Mouse (Mus musculus) kidney, embryonic 14.5 days (tissue): ENCODE results near the gene Erf. TPM values are rescaled to one million over a fixed set of nuclear protein-coding genes. Genes with fewer than 3 reads are reported as not detected.
A peak's percentile ranks its signal among the peaks of the same experiment; 100 is the strongest.

Experiments
- ATAC-seq: fragments of 200-750 bp; cut with Nextera tagmentation; 2 replicates; pipeline ENCODE4 v1.8.0; 2017; ENCODE audit warnings: moderate number of reproducible peaks, mild to moderate bottlenecking, moderate TSS enrichment, moderate library complexity; ENCODE audit not compliant: low FRiP score, low TSS enrichment
- H3K27ac ChIP-seq: fragments of 300-500 bp; sonication (generic); 2 replicates; pipeline ENCODE4 v1.5.1; 2014; ENCODE audit warnings: low read depth, mild to moderate bottlenecking, low read length, moderate library complexity, mixed read lengths
- H3K27me3 ChIP-seq: fragments of 300-500 bp; sonication (generic); 2 replicates; pipeline ENCODE4 v1.6.1; 2014; ENCODE audit warnings: mild to moderate bottlenecking, low read length; ENCODE audit not compliant: control insufficient read depth, insufficient read depth
- H3K36me3 ChIP-seq: fragments of 300-500 bp; sonication (generic); 2 replicates; pipeline ENCODE4 v1.6.1; 2014; ENCODE audit warnings: low read length, mixed read lengths; ENCODE audit not compliant: control insufficient read depth, insufficient read depth
- H3K4me1 ChIP-seq: fragments of 300-500 bp; sonication (generic); 2 replicates; pipeline ENCODE4 v1.6.1; 2014; ENCODE audit warnings: low read length, mixed read lengths; ENCODE audit not compliant: control insufficient read depth, insufficient read depth
- H3K4me2 ChIP-seq: fragments of 300-500 bp; sonication (generic); replicated peaks from 2 replicates; pipeline ENCODE4 v1.6.1; 2014; ENCODE audit warnings: low read depth, mild to moderate bottlenecking, low read length
- H3K4me3 ChIP-seq: fragments of 300-500 bp; sonication (generic); 2 replicates; pipeline ENCODE4 v1.5.1; 2014; ENCODE audit warnings: mild to moderate bottlenecking, low read length
- H3K9ac ChIP-seq: fragments of 300-500 bp; sonication (generic); 2 replicates; pipeline ENCODE4 v1.6.1; 2014; ENCODE audit warnings: low read depth, mild to moderate bottlenecking, low read length, moderate library complexity
- H3K9me3 ChIP-seq: fragments of 300-500 bp; sonication (generic); 2 replicates; pipeline ENCODE4 v1.6.1; 2016; ENCODE audit warnings: low read length; ENCODE audit not compliant: control insufficient read depth
- whole genome bisulfite sequencing: fragments of 180-500 bp; shearing (Covaris S2); extraction: QIAGEN DNeasy Blood & Tissue Kit; methylation state at CpG from one replicate; pipeline ENCODE4 v1.1.7; 2014; 5-methylcytosine and 5-hydroxymethylcytosine counted together
- polyA plus RNA-seq: library from polyadenylated mRNA; unstranded; fragments of >200 nt; fragmentation: Nextera tagmentation; extraction: Ambion mirVana; gene quantifications from 2 replicates; pipeline ENCODE4 v1.2.1, GENCODE M21; 2014

Erf gene
- polyA plus RNA-seq, 1 experiment from 2014 or later = 28.8 TPM

DNA sequence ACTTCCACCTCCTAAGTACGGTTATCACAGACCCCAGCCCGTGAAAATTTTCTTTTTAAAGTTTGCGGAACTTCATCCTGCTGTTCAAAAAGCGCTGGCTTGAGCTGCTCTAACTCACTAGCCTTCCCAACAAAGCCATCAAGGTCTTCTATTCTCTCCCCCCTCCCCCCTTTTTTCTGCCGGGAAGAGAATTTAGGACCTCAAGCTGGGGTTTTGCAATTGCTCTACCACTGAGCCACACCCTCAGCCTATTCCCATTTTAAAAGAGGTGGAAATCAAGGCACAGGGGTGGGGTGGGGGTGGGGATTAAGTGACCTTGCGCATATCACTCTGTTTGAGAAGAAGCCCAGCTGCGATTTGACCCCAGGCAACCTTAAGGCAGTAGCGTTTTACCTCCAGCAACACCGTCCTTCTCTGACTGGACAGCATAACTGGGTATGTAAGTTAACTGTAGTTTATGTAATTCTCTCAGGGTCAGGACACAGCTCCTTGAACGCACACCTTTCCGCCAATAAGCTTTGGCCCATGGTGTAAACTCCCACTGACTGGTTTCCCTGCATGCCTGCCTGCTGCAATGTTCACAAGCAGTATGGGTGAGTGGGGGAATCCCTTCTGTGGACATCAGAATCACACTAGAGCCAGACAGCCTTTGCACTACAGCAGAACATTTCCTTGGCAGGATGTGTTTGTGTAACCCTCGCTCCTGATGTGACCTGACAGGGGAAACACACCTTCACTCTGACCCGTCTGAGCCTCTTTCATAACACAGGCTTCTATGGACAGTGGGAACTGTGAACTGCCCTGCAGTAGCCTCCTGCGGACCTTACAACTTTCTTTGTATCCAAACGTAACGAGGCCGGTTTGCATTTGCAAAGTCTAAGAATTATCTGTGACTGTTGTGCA is 13.7 kb upstream of the Erf start:
- peaks cover 9% of the 10 kb centered on the region; the same call in 1 of the 2 replicates for H3K4me1 ChIP-seq
- no peak overlapping the region for H3K4me3 ChIP-seq
- 30% methylated on average over 17 of the region's 17 CpGs for WGBS
- H3K36me3 ChIP-seq = no peaks in the 10 kb centered on the region
- no peak overlapping the region for H3K27ac ChIP-seq
- H3K27me3 ChIP-seq = no peaks in the 10 kb centered on the region
- H3K9me3 ChIP-seq = no peaks in the 10 kb centered on the region
- no peak overlapping the region for H3K9ac ChIP-seq
- H3K4me2 ChIP-seq = no peak overlapping the region
- no peak for ATAC-seq

DNA sequence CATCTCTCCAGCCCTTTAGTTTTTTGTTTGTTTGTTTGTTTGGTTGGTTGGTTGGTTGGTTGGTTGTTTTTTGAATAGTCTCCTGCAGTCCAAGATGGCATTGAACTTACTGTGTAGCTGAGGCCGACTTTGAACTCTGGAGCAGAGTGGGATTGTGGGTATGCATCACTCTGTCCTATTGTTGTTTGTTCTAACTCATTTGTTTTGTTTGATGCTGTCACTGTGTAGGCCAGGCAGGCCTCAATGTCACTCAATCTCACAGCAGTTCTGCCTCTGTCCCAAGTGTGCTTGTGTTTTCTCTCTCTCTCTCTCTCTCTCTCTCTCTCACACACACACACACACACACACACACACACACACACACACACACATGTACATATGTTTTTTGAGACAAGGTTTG is 11.3 kb upstream of the Erf start:
- Histone ChIP-seq H3K4me3 (no peak overlapping the region), H3K27me3 (no peaks in the 10 kb centered on the region), H3K27ac (no peak overlapping the region), H3K4me1 (0 out of 2 replicates have a peak, but pooled peaks cover 3% of the 10 kb centered on the region), H3K36me3 (no peaks in the 10 kb centered on the region), H3K9me3 (no peaks in the 10 kb centered on the region), H3K9ac (no peak overlapping the region), H3K4me2 (no peak overlapping the region)
- no peak for ATAC-seq
- WGBS = 76% methylated on average over 1 of the region's 1 CpGs

DNA sequence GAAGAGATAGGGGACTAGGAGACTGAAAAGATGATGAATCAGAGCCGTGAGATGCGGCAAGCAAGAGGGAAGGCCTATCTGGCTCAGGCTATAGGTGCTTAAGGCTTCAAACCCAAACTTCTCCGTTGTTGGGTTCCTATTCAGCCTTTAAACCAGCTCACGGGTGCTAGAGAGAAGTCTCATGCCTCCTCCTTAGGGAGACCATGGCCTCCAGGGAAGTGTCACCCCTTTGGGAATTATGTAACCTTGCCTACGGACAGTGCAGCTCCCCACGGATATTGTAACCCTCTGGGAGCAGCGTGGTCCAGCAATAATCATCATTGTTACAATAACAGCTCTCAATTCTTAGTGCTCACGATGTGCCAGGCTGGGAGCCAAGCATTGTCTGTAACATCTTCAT is 1.3 kb upstream of the Erf start:
- H3K27ac ChIP-seq = peak overlapping the region; percentile 99

DNA sequence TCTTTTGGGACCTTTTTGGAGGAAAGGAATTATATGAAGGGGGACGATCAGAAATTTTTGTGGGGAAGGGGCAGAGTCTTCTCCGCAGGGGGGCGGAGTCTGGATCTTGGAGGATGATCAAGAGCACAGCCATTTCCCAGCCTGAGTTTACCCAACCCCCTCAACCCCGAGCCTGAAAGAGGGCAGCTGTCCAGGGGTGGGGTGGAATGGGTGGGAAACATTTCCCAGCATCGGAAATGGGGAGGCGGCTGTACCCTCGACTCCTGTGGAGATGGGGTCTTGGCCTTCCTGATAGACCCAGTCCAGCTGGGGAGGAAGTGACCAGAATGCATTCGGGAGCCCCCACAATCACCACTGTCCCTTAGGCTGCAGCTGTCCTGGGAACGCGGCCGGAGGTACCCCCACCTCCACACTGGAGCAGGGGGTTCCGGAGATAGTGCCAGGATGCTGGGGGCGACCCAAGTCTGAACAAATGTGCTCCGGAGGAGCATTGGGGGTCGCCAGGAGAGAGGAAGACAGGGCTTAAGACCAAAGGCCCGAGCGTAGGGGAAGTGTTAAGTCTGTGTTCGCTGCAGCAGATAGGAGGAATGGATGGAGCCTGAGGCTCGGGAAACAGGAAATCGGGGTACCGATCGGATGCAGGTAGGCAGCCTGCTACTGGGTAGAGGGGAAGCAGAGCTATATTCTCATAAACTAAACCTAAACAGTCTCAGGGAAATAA is 670 bp upstream of the Erf start:
- Histone ChIP-seq H3K27me3 (no peaks in the 10 kb centered on the region), H3K9ac (peak overlapping the region; percentile 90), H3K4me1 (peaks cover 32% of the 10 kb centered on the region), H3K4me3 (peak overlapping the region; percentile 73), H3K27ac (peak overlapping the region; percentile 99), H3K4me2 (peak overlapping the region; percentile 94), H3K9me3 (no peaks in the 10 kb centered on the region), H3K36me3 (peaks cover 2% of the 10 kb centered on the region; the same call in 1 of the 2 replicates)
- peak; percentile 10 for ATAC-seq
- WGBS = 1% methylated on average over 22 of the region's 22 CpGs

More for the DNA sequence above, 1.3 kb upstream of the Erf start:
- H3K4me1 ChIP-seq = peaks cover 26% of the 10 kb centered on the region
- ATAC-seq = no peak
- H3K4me3 ChIP-seq = peak overlapping the region; percentile 73
- peak overlapping the region; percentile 90 for H3K9ac ChIP-seq
- no peaks in the 10 kb centered on the region for H3K27me3 ChIP-seq
- peak overlapping the region; percentile 94 for H3K4me2 ChIP-seq
- H3K36me3 ChIP-seq = no peaks in the 10 kb centered on the region; the same call in 1 of the 2 replicates
- WGBS = 17% methylated on average over 8 of the region's 8 CpGs
- no peaks in the 10 kb centered on the region for H3K9me3 ChIP-seq

DNA sequence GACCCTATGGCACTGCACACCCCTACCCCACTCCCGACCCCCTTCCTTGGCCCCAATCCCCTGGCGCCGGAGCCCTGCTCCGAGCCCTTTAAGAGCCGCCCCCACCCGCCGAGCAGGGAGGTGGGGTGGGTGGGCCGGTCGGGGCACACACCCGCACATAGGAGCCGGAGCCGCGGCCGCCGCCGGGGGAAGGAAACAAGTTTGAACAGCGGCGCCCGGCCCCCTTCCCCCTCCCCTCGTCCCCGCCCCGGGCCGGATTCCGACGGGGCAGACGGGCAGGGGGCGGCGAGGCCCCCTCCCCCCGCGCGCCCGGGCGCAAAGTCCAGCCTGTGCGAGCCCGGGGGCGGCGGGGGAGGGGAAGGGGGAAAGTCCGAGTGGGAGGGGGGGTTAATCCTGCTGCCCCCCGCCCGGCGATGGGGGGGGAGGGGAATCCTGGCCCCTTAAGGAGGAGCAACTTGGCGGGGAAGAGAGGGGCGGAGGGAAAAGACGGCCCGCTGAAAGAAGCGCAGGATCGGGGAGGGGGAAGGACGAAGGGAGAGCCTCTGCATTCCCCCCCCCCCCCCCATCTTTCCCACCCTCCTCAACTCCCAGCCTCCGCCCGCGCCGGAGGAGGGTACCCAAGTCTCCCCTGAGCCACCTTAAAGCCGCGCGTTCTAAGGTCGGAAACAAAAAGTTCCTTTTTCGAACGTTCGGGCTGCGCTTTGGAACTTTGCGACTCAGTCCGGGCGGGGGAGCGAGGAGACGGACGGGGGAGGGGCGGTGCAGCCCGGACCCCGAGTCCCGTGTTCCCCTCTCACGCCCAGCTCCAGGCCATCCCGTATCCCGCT is 1.0 kb downstream of the Erf start:
- Histone ChIP-seq H3K9ac (peak overlapping the region; percentile 90), H3K4me3 (peak overlapping the region; percentile 73), H3K27ac (peak overlapping the region; percentile 99), H3K27me3 (no peaks in the 10 kb centered on the region), H3K9me3 (no peaks in the 10 kb centered on the region), H3K4me1 (peaks cover 44% of the 10 kb centered on the region), H3K4me2 (peak overlapping the region; percentile 94), H3K36me3 (peaks cover 19% of the 10 kb centered on the region)
- ATAC-seq = peak; percentile 65
- WGBS = 1% methylated on average over 30 of the region's 73 CpGs

DNA sequence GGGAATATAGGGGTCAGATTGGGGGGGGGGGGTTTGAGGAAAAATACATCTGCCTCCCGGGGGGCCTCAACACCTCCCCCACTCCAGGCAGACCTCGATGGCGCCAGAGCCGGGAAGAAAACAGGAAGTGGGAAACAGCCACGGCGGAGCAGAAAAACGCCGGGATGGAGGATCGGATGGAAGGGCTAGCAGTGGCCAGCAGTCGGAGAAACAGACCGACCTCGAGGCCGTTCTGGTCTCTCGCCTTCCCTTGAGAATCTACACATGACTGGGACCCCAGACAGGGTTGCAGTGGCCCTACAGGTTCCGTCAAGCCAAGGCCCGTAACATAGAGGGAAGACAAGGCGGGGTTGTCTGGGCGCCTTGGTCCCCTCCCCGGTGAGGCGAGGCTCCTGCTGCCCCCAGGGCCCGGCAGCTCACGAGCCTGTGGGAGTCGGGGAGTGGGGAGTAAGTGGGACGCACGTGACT is 1.7 kb downstream of the Erf start:
- Histone ChIP-seq H3K9me3 (no peaks in the 10 kb centered on the region), H3K9ac (peak overlapping the region; percentile 90), H3K4me3 (peak overlapping the region; percentile 73), H3K27me3 (no peaks in the 10 kb centered on the region), H3K4me1 (peaks cover 47% of the 10 kb centered on the region), H3K4me2 (peak overlapping the region; percentile 94), H3K27ac (peak overlapping the region; percentile 99), H3K36me3 (peaks cover 25% of the 10 kb centered on the region)
- under 1% methylated on average over 22 of the region's 25 CpGs for WGBS
- ATAC-seq = peak; percentile 20; the same call in 1 of the 2 replicates

DNA sequence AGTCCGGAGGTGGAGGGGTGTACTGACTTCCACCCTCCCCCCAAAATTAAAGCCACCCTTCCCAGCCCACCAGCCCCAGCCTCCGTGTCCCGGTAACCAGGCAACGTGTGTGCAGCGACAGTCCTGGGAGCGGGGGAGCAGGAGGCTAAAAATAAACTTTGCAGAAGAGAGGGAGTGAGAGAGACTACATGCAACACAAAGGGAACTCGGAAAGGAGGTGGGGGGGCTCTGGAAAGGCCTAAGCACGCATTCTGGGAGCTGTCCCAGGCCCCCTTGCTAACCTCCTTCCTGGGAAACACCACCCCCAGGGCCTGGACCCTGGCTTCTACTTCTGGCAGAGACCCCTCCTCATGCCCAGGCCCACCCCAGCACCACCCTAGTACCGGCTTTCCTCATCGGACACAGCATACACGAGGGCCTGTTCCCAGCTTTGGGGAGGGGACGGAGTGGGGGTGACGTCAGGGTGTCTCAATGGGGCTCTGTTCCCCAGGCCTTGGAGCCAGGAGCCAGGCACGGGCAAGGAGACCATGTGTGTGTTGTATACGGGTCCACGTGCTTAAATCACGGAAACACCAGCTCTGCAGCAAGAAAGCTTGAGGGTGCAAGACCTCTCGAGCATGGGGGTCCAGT is 2.4 kb downstream of the Erf start:
- Histone ChIP-seq H3K27ac (peak overlapping the region; percentile 99), H3K4me1 (peaks cover 47% of the 10 kb centered on the region), H3K4me3 (peak overlapping the region; percentile 73), H3K9ac (peak overlapping the region; percentile 90), H3K4me2 (peak overlapping the region; percentile 94), H3K27me3 (no peaks in the 10 kb centered on the region), H3K9me3 (no peaks in the 10 kb centered on the region), H3K36me3 (peaks cover 32% of the 10 kb centered on the region)
- peak; percentile 8; the same call in 1 of the 2 replicates for ATAC-seq
- under 1% methylated on average over 18 of the region's 18 CpGs for WGBS

DNA sequence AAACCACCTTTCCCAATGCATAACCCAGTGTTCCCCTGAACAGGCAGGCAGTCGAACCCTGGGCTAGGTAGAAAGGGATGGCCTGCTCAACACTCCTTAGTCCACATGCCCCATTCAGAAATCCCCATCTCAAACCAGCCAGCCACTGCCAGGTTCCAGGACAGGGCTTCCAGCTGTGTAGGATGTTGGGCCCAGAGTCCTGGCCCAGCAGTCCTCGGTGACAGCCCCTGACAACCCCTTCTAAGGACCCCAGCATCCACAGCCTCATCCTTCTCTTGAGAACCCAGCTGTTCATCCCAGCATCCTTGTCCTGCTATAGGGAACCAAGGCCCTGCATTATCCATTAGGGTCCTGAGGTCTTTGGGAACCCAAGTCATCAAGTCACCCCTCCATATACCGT is 3.1 kb downstream of the Erf start:
- H3K4me1 ChIP-seq = peaks cover 47% of the 10 kb centered on the region
- no peak for ATAC-seq
- 10% methylated on average over 3 of the region's 3 CpGs for WGBS

More for the DNA sequence above, 3.1 kb downstream of the Erf start:
- Histone ChIP-seq H3K9ac (peak overlapping the region; percentile 90), H3K27me3 (no peaks in the 10 kb centered on the region), H3K9me3 (no peaks in the 10 kb centered on the region), H3K4me3 (peak overlapping the region; percentile 73), H3K27ac (peak overlapping the region; percentile 99), H3K36me3 (peaks cover 38% of the 10 kb centered on the region), H3K4me2 (peak overlapping the region; percentile 94)
